Mouse (Mus musculus) testis, postnatal 10 days (tissue): ENCODE data around the gene Gpr65.
"Not testable (repeated sequence)": the region's sequence is repeated elsewhere in the genome, so short reads cannot be mapped to it uniquely, and the experiment has no call there.

Source experiments
- DNase-seq: peaks from one replicate; pipeline ENCODE4 v3.0.0; 2021; ENCODE audit warnings: low spot score

Gpr65 gene

GRCm38 (mm10) chr12:98282776-98283486 is 14.5 kb downstream of the Gpr65 start:
- no peak for DNase-seq

GRCm38 (mm10) chr12:98283487-98283860 is 15.0 kb downstream of the Gpr65 start:
- no peak for DNase-seq

- no peak for DNase-seq
Observed at GRCm38 (mm10) chr12:98284477-98284876, 16.0 kb downstream of the Gpr65 start.

- no peak for DNase-seq
Observed at GRCm38 (mm10) chr12:98290475-98290874, 22.0 kb downstream of the Gpr65 start.

GRCm38 (mm10) chr12:98292278-98292677 is 23.8 kb downstream of the Gpr65 start:
- no peak for DNase-seq

- no peak for DNase-seq
Observed at GRCm38 (mm10) chr12:98294241-98294640, 25.8 kb downstream of the Gpr65 start.

- DNase-seq, result no peak
Observed at GRCm38 (mm10) chr12:98301980-98302379, 33.5 kb downstream of the Gpr65 start.

- DNase-seq, result no peak
Observed at GRCm38 (mm10) chr12:98303013-98303412, 34.6 kb downstream of the Gpr65 start.

- DNase-seq, result no peak
Observed at GRCm38 (mm10) chr12:98307179-98307915, 38.9 kb downstream of the Gpr65 start.

- DNase-seq, result no peak
Observed at GRCm38 (mm10) chr12:98311376-98312083, 43.1 kb downstream of the Gpr65 start.

- no peak for DNase-seq
Observed at GRCm38 (mm10) chr12:98315924-98316323, 47.5 kb downstream of the Gpr65 start.

- DNase-seq, result no peak
Observed at GRCm38 (mm10) chr12:98317718-98318340, 49.4 kb downstream of the Gpr65 start.

- no peak for DNase-seq
Observed at GRCm38 (mm10) chr12:98322426-98322825, 54.0 kb downstream of the Gpr65 start.

GRCm38 (mm10) chr12:98324170-98324569 is 55.7 kb downstream of the Gpr65 start:
- not testable (repeated sequence) for DNase-seq
